Mouse (Mus musculus): Measurements from ENCODE around the gene Prpsap1. TPM values are rescaled to one million over a fixed set of nuclear protein-coding genes. Genes with fewer than 3 reads are reported as not detected.

The Prpsap1 gene
- polyA plus RNA-seq, 2 experiments = 22.2 to 38.4 TPM

DNA sequence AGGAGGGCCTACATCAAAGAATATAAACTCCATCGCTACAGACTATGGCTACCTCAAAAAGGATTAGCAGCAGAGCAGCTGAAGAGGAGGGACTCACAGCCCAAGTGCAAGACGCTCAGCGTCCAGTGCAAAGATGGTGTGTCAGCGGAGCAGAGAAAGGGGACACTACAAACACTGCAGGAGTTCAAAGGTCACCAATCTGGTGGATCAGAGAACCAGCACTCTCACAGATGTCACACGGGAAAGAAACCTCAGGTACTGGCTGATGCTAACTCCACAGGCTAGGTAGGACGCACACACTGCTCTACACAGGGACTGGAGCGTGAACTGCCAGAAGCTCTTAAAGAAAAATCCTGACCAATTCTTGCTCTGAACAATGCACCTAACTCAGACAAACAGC lies 15.0 kb downstream of the Prpsap1 start:
- peaks cover 28% of the 10 kb centered on the region for H3K36me3 ChIP-seq (replicated peaks; ENCODE audit: control insufficient read depth, insufficient read depth, low read depth)
- no peak for DNase-seq (ENCODE audit: low read depth in 3 of 3, low spot score in 3 of 3)

DNA sequence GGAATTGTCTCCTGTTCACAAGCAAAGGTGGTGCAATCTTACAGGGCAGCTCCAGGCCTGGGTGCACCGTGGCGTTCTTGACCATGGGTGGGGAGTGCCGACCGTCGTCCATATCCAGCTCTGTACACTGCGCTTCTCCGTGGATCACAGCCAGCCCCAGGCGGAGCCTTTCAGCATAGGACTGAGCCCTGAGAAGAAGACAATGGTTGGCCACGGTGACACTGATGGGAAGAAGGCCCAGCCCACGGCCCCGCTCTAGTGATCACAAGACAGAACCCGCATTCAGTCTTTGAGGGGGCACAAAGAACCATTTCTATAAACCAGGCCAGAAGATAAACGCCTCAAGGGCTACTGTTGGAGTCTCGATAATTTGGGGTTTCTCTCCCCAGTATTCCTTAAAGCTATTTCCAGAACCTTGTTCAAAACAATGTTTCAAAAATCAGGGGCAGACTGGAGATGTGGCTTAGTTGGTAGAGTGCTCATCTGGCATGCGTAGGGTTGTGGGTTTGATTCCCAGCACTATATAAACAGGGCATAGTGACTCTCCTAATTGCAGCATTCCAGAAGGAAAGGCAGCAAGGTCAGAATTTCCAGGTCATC lies 16.7 kb downstream of the Prpsap1 start:
- peaks cover 31% of the 10 kb centered on the region for H3K36me3 ChIP-seq (replicated peaks; ENCODE audit: control insufficient read depth, insufficient read depth, low read depth)

More for the DNA sequence above, 15.0 kb downstream of the Prpsap1 start:
- 77% methylated on average over 7 of the region's 7 CpGs for WGBS (ENCODE audit: insufficient replicate concordance)
- H3K4me1 ChIP-seq (replicated peaks; ENCODE audit: control insufficient read depth in 2 of 2, insufficient read depth in 2 of 2, low read length in 1 of 2) = no peaks in the 10 kb centered on the region
- no peaks in the 10 kb centered on the region for H3K27me3 ChIP-seq (ENCODE audit: control insufficient read depth, insufficient read depth, low read length)
- no peak overlapping the region for H3K9ac ChIP-seq (replicated peaks)
- H3K4me2 ChIP-seq (ENCODE audit: low read depth) = no peak overlapping the region
- TF ChIP-seq CTCF (IDR thresholded peaks at IDR 0.05; ENCODE audit: low read depth) = no peak
- no peak for TF ChIP-seq EP300 (IDR thresholded peaks at IDR 0.05; ENCODE audit: low read depth)
- no peak overlapping the region for H3K4me3 ChIP-seq (ENCODE audit: insufficient read depth in 1 of 2, low read depth in 2 of 2, low read length in 2 of 2)
- no peak overlapping the region for H3K27ac ChIP-seq
- no peaks in the 10 kb centered on the region for H3K9me3 ChIP-seq (ENCODE audit: control insufficient read depth, low read length)
- ATAC-seq (ENCODE audit: insufficient read depth) = no peak

DNA sequence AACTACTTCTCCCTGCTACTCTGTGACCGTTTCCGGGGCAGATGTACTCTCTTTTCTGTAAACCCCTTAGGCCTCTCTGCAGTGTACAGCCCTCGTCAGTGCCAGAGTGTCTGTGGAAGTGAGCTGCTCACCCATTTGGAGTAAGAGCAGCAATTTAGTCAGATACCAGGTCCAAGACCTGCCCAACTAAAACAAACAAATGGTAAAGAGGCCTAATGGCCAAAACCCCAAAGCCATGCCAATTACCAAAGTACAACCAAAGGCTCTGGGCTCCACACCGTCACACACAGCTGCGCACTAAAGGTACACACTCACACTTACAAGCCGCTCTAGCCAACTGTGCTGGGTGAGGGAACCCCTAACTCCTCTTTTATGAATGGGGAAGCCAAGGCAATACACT lies 17.3 kb downstream of the Prpsap1 start:
- H3K4me2 ChIP-seq (ENCODE audit: low read depth) = no peak overlapping the region
- DNase-seq (ENCODE audit: low read depth in 3 of 3, low spot score in 3 of 3) (no peak), ATAC-seq (ENCODE audit: insufficient read depth) (no peak)
- no peaks in the 10 kb centered on the region for H3K27me3 ChIP-seq (ENCODE audit: control insufficient read depth, insufficient read depth, low read length)
- no peak for TF ChIP-seq EP300 (IDR thresholded peaks at IDR 0.05; ENCODE audit: low read depth)
- TF ChIP-seq CTCF (IDR thresholded peaks at IDR 0.05; ENCODE audit: low read depth) = no peak
- no peak overlapping the region for H3K4me3 ChIP-seq (ENCODE audit: insufficient read depth in 1 of 2, low read depth in 2 of 2, low read length in 2 of 2)
- no peak overlapping the region for H3K27ac ChIP-seq
- no peaks in the 10 kb centered on the region for H3K4me1 ChIP-seq (replicated peaks; ENCODE audit: control insufficient read depth in 2 of 2, insufficient read depth in 2 of 2, low read length in 1 of 2)
- H3K36me3 ChIP-seq (replicated peaks; ENCODE audit: control insufficient read depth, insufficient read depth, low read depth) = peaks cover 35% of the 10 kb centered on the region
- WGBS (ENCODE audit: insufficient replicate concordance) = 88% methylated on average over 6 of the region's 6 CpGs
- no peaks in the 10 kb centered on the region for H3K9me3 ChIP-seq (ENCODE audit: control insufficient read depth, low read length)
- H3K9ac ChIP-seq (replicated peaks) = no peak overlapping the region

More for the DNA sequence above, 16.7 kb downstream of the Prpsap1 start:
- no peaks in the 10 kb centered on the region for H3K4me1 ChIP-seq (replicated peaks; ENCODE audit: control insufficient read depth in 2 of 2, insufficient read depth in 2 of 2, low read length in 1 of 2)
- no peak for ATAC-seq (ENCODE audit: insufficient read depth)
- no peak overlapping the region for H3K27ac ChIP-seq
- DNase-seq (ENCODE audit: low read depth in 3 of 3, low spot score in 3 of 3) = no peak
- H3K4me3 ChIP-seq (ENCODE audit: insufficient read depth in 1 of 2, low read depth in 2 of 2, low read length in 2 of 2) = no peak overlapping the region
- H3K4me2 ChIP-seq (ENCODE audit: low read depth) = no peak overlapping the region
- no peaks in the 10 kb centered on the region for H3K9me3 ChIP-seq (ENCODE audit: control insufficient read depth, low read length)
- no peaks in the 10 kb centered on the region for H3K27me3 ChIP-seq (ENCODE audit: control insufficient read depth, insufficient read depth, low read length)
- TF ChIP-seq EP300 (IDR thresholded peaks at IDR 0.05; ENCODE audit: low read depth) = no peak
- TF ChIP-seq CTCF (IDR thresholded peaks at IDR 0.05; ENCODE audit: low read depth) = no peak
- no peak overlapping the region for H3K9ac ChIP-seq (replicated peaks)
- 83% methylated on average over 15 of the region's 15 CpGs for WGBS (ENCODE audit: insufficient replicate concordance)

DNA sequence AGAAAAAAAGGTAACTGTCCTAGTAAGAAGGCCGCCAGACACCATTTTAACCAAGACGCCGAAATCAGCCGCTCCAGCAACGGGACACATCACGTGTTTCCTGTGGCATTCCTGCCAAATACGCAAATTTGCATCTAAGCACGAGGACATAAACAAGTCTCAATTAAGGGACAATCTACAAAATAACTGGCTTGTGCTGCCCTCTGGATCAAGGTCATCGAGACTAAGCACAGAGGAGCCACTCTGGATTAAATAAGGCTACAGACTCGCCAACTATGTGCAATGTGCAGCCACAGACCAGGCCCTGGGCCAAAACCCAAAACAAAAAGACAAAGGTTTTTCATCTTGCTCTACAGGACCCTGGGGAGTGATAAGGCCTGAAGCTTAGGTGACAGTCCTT lies 18.0 kb downstream of the Prpsap1 start:
- ATAC-seq (ENCODE audit: insufficient read depth) = no peak
- Histone ChIP-seq H3K36me3 (replicated peaks; ENCODE audit: control insufficient read depth, insufficient read depth, low read depth) (peaks cover 35% of the 10 kb centered on the region), H3K9ac (replicated peaks) (no peak overlapping the region), H3K4me2 (ENCODE audit: low read depth) (no peak overlapping the region), H3K9me3 (ENCODE audit: control insufficient read depth, low read length) (no peaks in the 10 kb centered on the region), H3K27ac (no peak overlapping the region), H3K4me3 (ENCODE audit: insufficient read depth in 1 of 2, low read depth in 2 of 2, low read length in 2 of 2) (no peak overlapping the region), H3K27me3 (ENCODE audit: control insufficient read depth, insufficient read depth, low read length) (no peaks in the 10 kb centered on the region), H3K4me1 (replicated peaks; ENCODE audit: control insufficient read depth in 2 of 2, insufficient read depth in 2 of 2, low read length in 1 of 2) (no peaks in the 10 kb centered on the region)
- DNase-seq (ENCODE audit: low read depth in 3 of 3, low spot score in 3 of 3) = no peak
- TF ChIP-seq EP300 (IDR thresholded peaks at IDR 0.05; ENCODE audit: low read depth) (no peak), CTCF (IDR thresholded peaks at IDR 0.05; ENCODE audit: low read depth) (no peak)
- 84% methylated on average over 10 of the region's 10 CpGs for WGBS (ENCODE audit: insufficient replicate concordance)

DNA sequence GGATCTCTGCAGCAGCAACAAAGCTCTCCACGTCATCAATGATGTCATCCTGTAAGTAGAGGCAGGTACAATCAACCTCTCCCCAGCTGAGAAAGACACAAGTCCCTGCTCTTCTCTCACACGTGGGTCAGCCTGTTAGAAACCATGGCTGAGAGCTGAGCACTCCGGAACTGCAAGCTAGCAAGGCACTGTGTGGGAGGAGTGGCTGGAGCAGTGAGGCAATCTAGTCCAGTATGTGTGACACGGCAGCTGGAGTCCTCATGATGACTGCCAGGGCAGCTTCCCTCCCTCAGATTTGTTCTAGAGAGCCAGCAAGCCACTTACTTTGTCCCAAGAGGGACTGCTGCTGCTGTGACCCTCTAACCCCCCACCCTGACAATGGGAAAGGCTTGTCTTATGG lies 21.7 kb downstream of the Prpsap1 start:
- H3K4me2 ChIP-seq (ENCODE audit: low read depth) = no peak overlapping the region
- 65% methylated on average over 4 of the region's 4 CpGs for WGBS (ENCODE audit: insufficient replicate concordance)
- ATAC-seq (ENCODE audit: insufficient read depth) (no peak), DNase-seq (ENCODE audit: low read depth in 3 of 3, low spot score in 3 of 3) (no peak)
- no peak overlapping the region for H3K9ac ChIP-seq (replicated peaks)
- H3K9me3 ChIP-seq (ENCODE audit: control insufficient read depth, low read length) = no peaks in the 10 kb centered on the region
- no peak overlapping the region for H3K4me3 ChIP-seq (ENCODE audit: insufficient read depth in 1 of 2, low read depth in 2 of 2, low read length in 2 of 2)
- H3K27me3 ChIP-seq (ENCODE audit: control insufficient read depth, insufficient read depth, low read length) = no peaks in the 10 kb centered on the region
- H3K4me1 ChIP-seq (replicated peaks; ENCODE audit: control insufficient read depth in 2 of 2, insufficient read depth in 2 of 2, low read length in 1 of 2) = no peaks in the 10 kb centered on the region
- TF ChIP-seq CTCF (IDR thresholded peaks at IDR 0.05; ENCODE audit: low read depth) (no peak), EP300 (IDR thresholded peaks at IDR 0.05; ENCODE audit: low read depth) (no peak)
- H3K27ac ChIP-seq = no peak overlapping the region
- H3K36me3 ChIP-seq (replicated peaks; ENCODE audit: control insufficient read depth, insufficient read depth, low read depth) = peaks cover 20% of the 10 kb centered on the region
